Mouse (Mus musculus) erythroblast, adult 5-6 weeks (primary cell): ENCODE measurements around the gene Mrps12. TPM values are rescaled to one million over a fixed set of nuclear protein-coding genes. Genes with fewer than 3 reads are reported as not detected.

Experiments
- ATAC-seq: replicated peaks from 2 replicates; pipeline ENCODE4 v1.8.0; 2016; ENCODE audit warnings: moderate number of reproducible peaks, mild to moderate bottlenecking, moderate TSS enrichment, inconsistent platforms; ENCODE audit not compliant: poor library complexity, low FRiP score, severe bottlenecking
- total RNA-seq, 2 experiments: library from RNA; stranded (forward) in 1 of 2; stranded (reverse) in 1 of 2; fragments of 150-400 nt in 1 of 2; fragments of 200-764, 138-1000 nt in 1 of 2; gene quantifications; 2 replicates each; pipeline versions ENCODE4 v1.2.3 to v1.2.4; 2015 to 2017; ENCODE audit warnings: low replicate concordance in 2 of 2

The Mrps12 gene
- total RNA-seq (2015; ENCODE audit: low replicate concordance) (31.1 and 44.8 TPM in 2 replicates), total RNA-seq (2017; ENCODE audit: low replicate concordance) (6.1 and 8.1 TPM in 2 replicates)

- ATAC-seq: peak; percentile 95
Measured at GRCm38 (mm10) chr7:28741709-28742438, at the start of gene Mrps12, which contains the start of gene Sars2. Gene Mrps12, minus strand, starts transcription at chr7:28741820. Gene Sars2, plus strand, starts transcription at chr7:28741992.

- no peak for ATAC-seq
Measured at GRCm38 (mm10) chr7:28790066-28790806, 48.6 kb upstream of the Mrps12 start.

DNA sequence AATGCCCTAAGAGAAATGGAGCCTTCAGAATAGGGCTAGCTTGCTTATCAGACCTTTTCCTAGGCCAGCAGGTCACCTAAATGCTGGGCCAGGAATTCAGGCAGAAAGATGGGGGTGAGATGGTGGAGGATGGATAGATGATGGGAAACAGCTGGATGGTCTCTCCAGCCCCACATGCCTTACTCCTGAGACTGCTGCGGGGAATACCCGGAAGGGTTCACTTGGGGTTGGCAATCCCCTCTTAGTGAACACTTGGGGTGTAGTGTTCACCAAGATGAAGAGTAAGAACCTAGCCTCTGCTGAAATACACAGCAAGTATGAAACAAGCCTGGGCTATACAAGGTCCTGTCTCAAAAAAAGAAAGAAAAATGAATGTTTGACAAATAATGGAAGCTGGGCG lies 47.6 kb upstream of the Mrps12 start:
- no peak for ATAC-seq

GRCm38 (mm10) chr7:28788307-28789195 lies 46.9 kb upstream of the Mrps12 start, which contains the start of gene Rinl:
Gene Rinl, plus strand, starts transcription at chr7:28788969.
- ATAC-seq: no peak

DNA sequence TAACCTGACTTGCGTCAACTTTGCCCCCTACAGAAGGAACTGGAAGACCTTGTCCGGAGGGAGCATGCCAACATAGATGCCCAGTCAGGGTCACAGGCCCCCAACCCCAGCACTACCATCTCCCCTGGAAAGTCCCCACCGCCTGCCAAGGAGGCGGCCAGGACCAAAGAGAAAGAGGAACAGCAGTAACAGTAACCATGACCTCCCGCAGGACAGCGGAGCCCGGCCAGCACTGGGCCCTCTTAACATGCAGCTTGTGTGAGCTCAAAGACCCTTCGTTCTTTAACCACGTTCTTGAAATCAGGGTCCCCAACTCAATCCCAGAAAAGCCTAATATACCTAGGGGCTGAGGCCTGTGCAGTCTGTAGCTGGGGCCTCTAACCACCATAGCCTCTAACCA lies 46.3 kb upstream of the Mrps12 start:
- ATAC-seq: no peak

DNA sequence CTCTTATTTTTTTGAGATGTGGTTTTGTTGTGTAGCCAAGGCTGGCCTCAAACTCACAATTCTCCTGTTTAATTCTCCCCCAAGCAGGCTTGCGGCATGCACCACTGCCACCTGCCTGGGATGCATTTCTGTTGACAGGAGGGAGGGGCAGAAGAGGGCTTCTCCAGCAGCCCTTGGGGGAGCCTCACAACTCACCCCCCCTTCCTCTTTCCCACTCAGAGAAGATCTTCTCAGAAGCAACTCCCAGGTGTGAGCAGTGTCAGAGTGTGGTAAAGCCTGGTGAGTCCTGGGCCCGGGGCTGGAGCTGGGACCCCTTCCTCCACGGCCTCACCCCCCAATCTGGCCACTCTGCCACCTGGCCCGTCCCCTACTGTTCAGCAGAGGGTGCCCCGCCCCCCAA lies 43.5 kb upstream of the Mrps12 start:
- ATAC-seq: no peak

GRCm38 (mm10) chr7:28781261-28781663 lies 39.6 kb upstream of the Mrps12 start:
- no peak for ATAC-seq

DNA sequence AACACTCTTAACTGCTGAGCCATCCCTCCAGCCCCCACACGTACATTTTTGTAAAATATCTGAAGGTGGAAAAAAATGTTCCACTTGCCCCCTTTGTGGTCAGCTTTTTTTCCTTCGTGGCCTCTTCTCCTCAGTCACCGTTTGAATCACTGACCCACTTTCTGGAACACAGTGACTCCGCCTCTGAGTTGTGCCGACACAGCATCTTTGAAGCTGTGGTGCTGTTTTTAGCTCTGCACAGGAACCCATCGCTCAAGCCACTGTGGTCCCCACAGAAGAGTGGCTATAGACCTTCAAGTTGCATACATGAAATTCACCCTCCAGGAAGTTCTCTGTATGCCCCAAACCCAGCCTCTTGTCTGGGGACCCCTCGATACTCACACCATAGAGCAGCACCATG lies 39.2 kb upstream of the Mrps12 start:
- ATAC-seq: no peak

GRCm38 (mm10) chr7:28780067-28780658 lies 38.5 kb upstream of the Mrps12 start:
- peak; percentile 62 for ATAC-seq

- ATAC-seq: no peak
Measured at GRCm38 (mm10) chr7:28778825-28779224, 37.2 kb upstream of the Mrps12 start.

GRCm38 (mm10) chr7:28775129-28775528 lies 33.5 kb upstream of the Mrps12 start:
- no peak for ATAC-seq

- no peak for ATAC-seq
Measured at GRCm38 (mm10) chr7:28774164-28774563, 32.5 kb upstream of the Mrps12 start.

- no peak for ATAC-seq
Measured at GRCm38 (mm10) chr7:28773163-28773562, 31.5 kb upstream of the Mrps12 start.

- no peak for ATAC-seq
Measured at GRCm38 (mm10) chr7:28771867-28772266, 30.2 kb upstream of the Mrps12 start.

GRCm38 (mm10) chr7:28770309-28770708 lies 28.7 kb upstream of the Mrps12 start:
- ATAC-seq: 0 out of 2 replicates have a peak, but pooled peaks have one; percentile 16

DNA sequence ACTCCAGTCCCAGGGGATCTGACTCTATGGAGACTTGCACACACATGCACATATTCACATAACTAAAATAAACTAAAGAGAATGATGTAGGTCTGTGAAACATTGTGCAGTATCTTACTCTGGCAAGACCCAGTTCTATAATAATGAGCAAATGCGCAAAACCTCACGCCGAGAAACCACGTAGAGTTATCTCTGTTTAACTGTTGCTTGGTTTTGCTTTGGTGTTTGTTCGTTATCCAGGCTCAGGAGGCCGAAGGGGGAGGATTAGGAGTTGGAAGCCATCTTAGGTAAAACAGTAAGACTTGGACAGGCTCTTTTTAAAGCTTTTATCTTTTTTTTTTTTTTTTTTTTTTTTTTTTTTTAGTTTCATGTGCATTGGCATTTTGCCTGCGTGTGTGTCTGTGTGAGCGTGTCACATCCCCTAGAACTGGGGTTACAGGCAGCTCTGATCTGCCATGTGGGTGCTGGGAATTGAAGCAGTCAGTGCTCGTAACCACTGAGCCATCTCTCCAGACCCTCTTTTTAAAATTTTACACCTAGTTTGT lies 27.9 kb upstream of the Mrps12 start:
- no peak for ATAC-seq

- ATAC-seq: no peak
Measured at GRCm38 (mm10) chr7:28767462-28767965, 25.9 kb upstream of the Mrps12 start, which contains the start of gene Nfkbib. Gene Nfkbib, minus strand, starts transcription at chr7:28767512.

DNA sequence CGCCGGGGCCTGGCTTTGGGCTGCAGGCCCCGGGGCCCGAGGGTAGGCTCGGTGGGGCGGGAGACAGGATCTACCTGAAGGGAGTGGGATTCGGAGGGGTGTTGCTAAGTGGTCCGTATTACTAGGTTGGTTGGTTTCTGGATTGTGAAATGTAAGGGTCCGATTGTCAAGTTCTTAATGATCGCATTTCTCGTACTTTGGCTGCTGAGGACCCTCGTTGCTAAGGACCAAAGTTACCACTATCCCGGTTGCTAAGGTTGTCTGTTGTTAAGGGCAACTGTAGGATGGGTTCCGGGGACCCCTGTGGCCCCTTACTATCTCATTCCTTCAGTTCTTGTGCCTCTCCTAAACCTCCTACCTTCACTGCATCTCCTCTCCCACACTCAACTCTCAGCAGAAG lies 25.3 kb upstream of the Mrps12 start:
- no peak for ATAC-seq
